Mouse (Mus musculus) embryonic facial prominence, embryonic 12.5 days (tissue): ENCODE data around the gene Elf1. TPM values are rescaled to one million over a fixed set of nuclear protein-coding genes. Genes with fewer than 3 reads are reported as not detected.

ENCODE experiments used
- ATAC-seq: fragments of 200-750 bp; cut with Nextera tagmentation; 2 replicates; pipeline ENCODE4 v1.8.0; 2017; ENCODE audit not compliant: insufficient number of reproducible peaks, insufficient read depth, low FRiP score, low TSS enrichment
- H3K27ac ChIP-seq: fragments of 300-500 bp; sonication (generic); 2 replicates; pipeline ENCODE4 v1.5.1; 2016; ENCODE audit warnings: mild to moderate bottlenecking
- H3K27me3 ChIP-seq: fragments of 300-500 bp; sonication (generic); 2 replicates; pipeline ENCODE4 v1.6.1; 2016; ENCODE audit warnings: mild to moderate bottlenecking, moderate library complexity
- H3K36me3 ChIP-seq: fragments of 300-500 bp; sonication (generic); 2 replicates; pipeline ENCODE4 v1.6.1; 2016; ENCODE audit warnings: mild to moderate bottlenecking
- H3K4me1 ChIP-seq: fragments of 300-500 bp; sonication (generic); 2 replicates; pipeline ENCODE4 v1.6.1; 2016
- H3K4me2 ChIP-seq: fragments of 300-500 bp; sonication (generic); replicated peaks from 2 replicates; pipeline ENCODE4 v1.6.1; 2016; ENCODE audit warnings: mild to moderate bottlenecking, moderate library complexity
- H3K4me3 ChIP-seq: fragments of 300-500 bp; sonication (generic); 2 replicates; pipeline ENCODE4 v1.5.1; 2016; ENCODE audit warnings: mild to moderate bottlenecking
- H3K9ac ChIP-seq: fragments of 300-500 bp; sonication (generic); 2 replicates; pipeline ENCODE4 v1.6.1; 2016; ENCODE audit warnings: mild to moderate bottlenecking, moderate library complexity
- H3K9me3 ChIP-seq: fragments of 300-500 bp; sonication (generic); 2 replicates; pipeline ENCODE4 v1.6.1; 2016; ENCODE audit warnings: mild to moderate bottlenecking, moderate library complexity
- WGBS: fragments of 180-500 bp; shearing (Covaris S2); methylation state at CpG from one replicate; pipeline ENCODE4 v1.1.7; 2016; 5-methylcytosine and 5-hydroxymethylcytosine counted together
- polyA plus RNA-seq: library from polyadenylated mRNA; unstranded; fragments of >200 nt; fragmentation: Nextera tagmentation; extraction: Ambion mirVana; gene quantifications from 2 replicates; pipeline ENCODE4 v1.2.1, GENCODE M21; 2016

Gene Elf1
- polyA plus RNA-seq, 1 experiment from 2014 or later: 12.4 TPM

DNA sequence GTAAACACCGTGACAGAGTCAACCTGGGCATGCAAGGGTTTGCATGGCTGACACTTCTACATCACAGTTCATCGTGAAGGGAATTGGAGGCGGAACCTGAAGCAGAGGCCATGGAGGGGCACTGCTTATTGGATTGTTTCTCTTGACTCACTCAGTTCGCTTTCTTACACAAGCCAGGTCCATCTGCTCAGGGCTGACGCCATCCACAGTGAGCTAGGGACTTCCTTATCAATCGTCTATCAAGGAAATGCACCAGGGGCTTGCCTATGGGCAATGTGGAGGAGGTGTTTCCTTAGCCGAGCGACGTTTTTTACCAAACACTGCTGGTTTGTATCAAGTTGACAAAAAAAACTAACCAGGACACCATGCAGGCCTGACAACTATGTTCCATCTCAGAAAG, 18.3 kb downstream of the Elf1 start:
- H3K4me3 ChIP-seq: no peak overlapping the region
- WGBS: 80% methylated on average over 9 of the region's 9 CpGs
- no peaks in the 10 kb centered on the region for H3K36me3 ChIP-seq
- H3K9me3 ChIP-seq: no peaks in the 10 kb centered on the region
- ATAC-seq: no peak
- no peak overlapping the region for H3K27ac ChIP-seq
- no peaks in the 10 kb centered on the region for H3K27me3 ChIP-seq
- H3K4me1 ChIP-seq: no peaks in the 10 kb centered on the region
- H3K9ac ChIP-seq: no peak overlapping the region
- no peak overlapping the region for H3K4me2 ChIP-seq

DNA sequence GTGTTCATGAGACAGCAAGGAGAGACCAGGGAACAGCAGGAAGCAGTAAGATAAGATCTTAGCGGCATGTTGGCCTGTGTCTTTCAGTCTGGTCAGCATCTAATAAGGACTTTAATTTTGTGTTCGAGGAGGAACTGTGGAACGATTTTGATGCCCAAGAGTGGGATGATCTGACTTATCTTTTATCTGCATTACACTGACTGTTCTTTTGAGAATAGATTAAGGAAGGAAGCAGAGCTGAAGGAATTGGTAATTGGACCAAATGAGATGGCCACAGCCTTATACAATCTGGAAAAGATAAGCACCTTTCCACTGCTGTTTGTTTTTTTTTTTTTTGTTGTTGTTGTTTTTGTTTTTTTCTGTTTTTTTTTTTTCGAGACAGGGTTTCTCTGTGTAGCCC, 19.8 kb downstream of the Elf1 start:
- no peak overlapping the region for H3K4me2 ChIP-seq
- no peak overlapping the region for H3K9ac ChIP-seq
- no peak overlapping the region for H3K27ac ChIP-seq
- no peaks in the 10 kb centered on the region for H3K27me3 ChIP-seq
- no peaks in the 10 kb centered on the region for H3K9me3 ChIP-seq
- H3K4me1 ChIP-seq: no peaks in the 10 kb centered on the region
- WGBS: 68% methylated on average over 4 of the region's 4 CpGs
- H3K36me3 ChIP-seq: no peaks in the 10 kb centered on the region
- no peak for ATAC-seq
- H3K4me3 ChIP-seq: no peak overlapping the region

DNA sequence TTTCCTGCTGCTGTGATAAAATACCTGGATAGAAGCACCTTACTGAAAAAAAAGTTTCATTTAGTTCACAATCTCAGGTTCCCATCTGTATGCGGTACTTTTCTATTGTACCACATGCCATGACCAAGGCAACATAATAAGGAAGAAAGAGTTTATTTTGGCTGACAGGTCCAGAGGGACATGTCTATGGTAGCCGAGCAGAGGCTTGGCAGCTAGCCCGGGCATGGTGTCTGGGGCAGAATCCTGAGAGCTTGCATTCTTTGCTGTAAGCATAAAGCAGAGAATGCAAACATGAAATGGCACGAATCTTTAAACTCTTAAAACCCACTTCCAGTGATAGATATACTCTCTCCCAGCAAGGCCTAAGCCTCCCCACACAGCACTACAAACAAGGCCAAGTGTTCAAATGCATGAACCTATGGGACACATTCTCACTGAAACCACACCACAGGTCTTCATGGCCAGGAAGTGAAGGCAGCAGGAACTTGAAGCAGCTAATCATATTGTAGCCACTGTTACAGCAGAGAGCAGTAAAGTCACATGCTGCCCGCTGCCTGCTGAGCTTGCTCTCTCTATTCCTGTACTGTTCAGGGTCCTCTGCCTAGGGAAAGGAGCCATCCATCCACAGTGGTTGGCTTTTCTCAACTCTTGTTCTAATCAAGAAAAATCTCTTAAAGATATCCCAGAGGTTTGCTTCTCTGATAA, 22.5 kb downstream of the Elf1 start:
- no peaks in the 10 kb centered on the region for H3K4me1 ChIP-seq
- H3K27me3 ChIP-seq: no peaks in the 10 kb centered on the region
- no peaks in the 10 kb centered on the region for H3K9me3 ChIP-seq
- no peaks in the 10 kb centered on the region for H3K36me3 ChIP-seq
- H3K27ac ChIP-seq: no peak overlapping the region
- ATAC-seq: no peak
- no peak overlapping the region for H3K4me3 ChIP-seq
- H3K9ac ChIP-seq: no peak overlapping the region
- no peak overlapping the region for H3K4me2 ChIP-seq
- 66% methylated on average over 5 of the region's 5 CpGs for WGBS

DNA sequence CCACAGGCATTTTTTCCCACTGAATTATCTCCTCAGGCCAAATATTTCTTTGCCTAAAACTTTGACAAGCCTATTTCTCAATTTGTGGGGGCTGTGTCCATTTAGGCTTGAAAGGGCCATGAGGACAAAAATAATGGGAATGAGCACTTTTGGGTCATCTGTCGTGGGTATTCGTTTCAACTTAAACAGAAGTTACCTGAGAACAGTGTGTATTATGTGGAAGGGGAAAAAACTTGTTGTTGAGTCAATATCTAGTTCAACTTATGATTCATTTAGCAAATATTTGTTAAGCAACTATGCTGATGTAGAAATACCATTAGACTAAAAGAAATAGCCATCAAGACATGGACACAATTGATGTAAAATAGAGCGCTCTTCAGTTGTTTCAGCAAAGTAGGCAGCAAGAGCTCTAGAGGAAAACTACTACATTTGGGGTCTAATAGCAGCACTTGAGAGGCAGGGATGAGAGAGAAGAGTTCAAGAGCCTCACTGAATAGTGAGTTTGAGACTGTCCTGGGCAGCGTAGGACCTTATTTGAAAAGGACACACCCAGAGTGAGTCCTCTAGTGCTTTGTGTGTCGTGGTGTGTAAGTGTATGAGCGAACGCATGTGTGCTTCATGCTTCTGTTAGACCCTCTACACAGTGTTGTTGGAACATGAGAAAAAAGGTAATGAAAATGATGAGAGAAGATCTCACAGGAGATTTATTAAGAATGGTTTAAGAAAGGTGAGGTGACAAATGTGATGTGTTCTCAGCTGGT, 23.4 kb downstream of the Elf1 start:
- 95% methylated on average over 7 of the region's 7 CpGs for WGBS
- Histone ChIP-seq H3K4me3 (no peak overlapping the region), H3K36me3 (no peaks in the 10 kb centered on the region), H3K4me1 (no peaks in the 10 kb centered on the region), H3K9ac (no peak overlapping the region), H3K9me3 (no peaks in the 10 kb centered on the region), H3K4me2 (no peak overlapping the region), H3K27me3 (no peaks in the 10 kb centered on the region), H3K27ac (no peak overlapping the region)
- ATAC-seq: no peak

- ATAC-seq: no peak
- Histone ChIP-seq H3K9ac (no peak overlapping the region), H3K36me3 (no peaks in the 10 kb centered on the region), H3K4me3 (no peak overlapping the region), H3K4me2 (no peak overlapping the region), H3K9me3 (no peaks in the 10 kb centered on the region), H3K27ac (no peak overlapping the region), H3K27me3 (no peaks in the 10 kb centered on the region), H3K4me1 (no peaks in the 10 kb centered on the region)
- 60% methylated on average over 9 of the region's 9 CpGs for WGBS
Observed at GRCm38 (mm10) chr14:79506207-79506606, 25.2 kb downstream of the Elf1 start.

DNA sequence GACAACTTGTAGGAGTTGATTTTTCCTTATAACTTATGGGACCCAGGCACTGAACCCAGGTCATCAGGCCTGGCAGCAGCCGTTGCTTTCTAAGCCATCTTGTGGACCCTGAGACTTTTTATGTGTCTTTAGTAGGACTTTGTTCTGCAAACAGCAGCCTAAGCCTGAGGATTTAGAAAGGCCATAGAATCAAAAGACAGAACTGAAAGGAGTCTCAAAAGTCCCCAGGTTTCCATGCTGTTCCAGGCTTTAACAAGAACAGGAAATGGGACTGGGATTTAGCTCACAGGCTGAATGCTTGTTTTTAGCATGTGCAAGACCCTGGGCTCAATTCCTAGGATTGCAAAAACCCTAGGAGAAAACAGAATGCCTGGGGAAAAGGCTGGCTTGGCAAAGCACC, 26.9 kb downstream of the Elf1 start:
- Histone ChIP-seq H3K4me2 (no peak overlapping the region), H3K4me3 (no peak overlapping the region), H3K9ac (no peak overlapping the region), H3K4me1 (no peaks in the 10 kb centered on the region), H3K36me3 (no peaks in the 10 kb centered on the region), H3K27ac (no peak overlapping the region), H3K9me3 (no peaks in the 10 kb centered on the region), H3K27me3 (no peaks in the 10 kb centered on the region)
- no peak for ATAC-seq
- 57% methylated on average over 1 of the region's 1 CpGs for WGBS

DNA sequence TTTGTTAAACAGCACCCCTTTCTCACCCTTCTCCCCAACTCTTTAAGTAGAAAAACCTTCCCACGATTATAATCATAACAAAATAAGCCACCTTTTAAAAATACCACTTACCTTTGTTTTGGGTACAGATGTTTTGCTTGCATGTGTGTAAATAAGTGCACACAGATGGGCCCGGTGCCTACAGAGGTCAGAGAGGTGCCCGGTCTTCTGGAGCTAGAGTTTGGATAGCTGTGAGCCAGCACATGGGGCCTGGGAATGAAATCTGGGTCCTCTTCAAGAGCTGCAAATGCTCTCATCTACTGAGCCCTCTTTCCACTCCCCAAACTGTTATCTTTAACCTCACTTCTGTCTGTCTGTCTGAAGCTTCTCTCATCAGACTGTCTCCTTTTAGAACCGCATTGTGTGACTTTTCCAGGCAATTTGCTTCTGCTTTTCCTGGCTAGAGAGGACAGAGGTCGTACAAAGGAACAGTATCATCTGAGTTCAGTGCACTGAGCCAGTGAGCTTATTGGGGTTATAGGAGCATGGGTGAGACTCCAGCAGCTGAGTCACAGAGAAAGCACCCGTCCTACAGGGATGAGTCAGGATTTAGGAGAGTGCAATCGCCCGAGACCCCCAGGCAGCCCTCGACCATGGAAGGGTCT, 27.8 kb downstream of the Elf1 start:
- Histone ChIP-seq H3K4me3 (no peak overlapping the region), H3K4me1 (no peaks in the 10 kb centered on the region), H3K27ac (no peak overlapping the region), H3K9ac (no peak overlapping the region), H3K27me3 (no peaks in the 10 kb centered on the region), H3K36me3 (no peaks in the 10 kb centered on the region), H3K9me3 (no peaks in the 10 kb centered on the region), H3K4me2 (no peak overlapping the region)
- 70% methylated on average over 9 of the region's 9 CpGs for WGBS
- no peak for ATAC-seq

DNA sequence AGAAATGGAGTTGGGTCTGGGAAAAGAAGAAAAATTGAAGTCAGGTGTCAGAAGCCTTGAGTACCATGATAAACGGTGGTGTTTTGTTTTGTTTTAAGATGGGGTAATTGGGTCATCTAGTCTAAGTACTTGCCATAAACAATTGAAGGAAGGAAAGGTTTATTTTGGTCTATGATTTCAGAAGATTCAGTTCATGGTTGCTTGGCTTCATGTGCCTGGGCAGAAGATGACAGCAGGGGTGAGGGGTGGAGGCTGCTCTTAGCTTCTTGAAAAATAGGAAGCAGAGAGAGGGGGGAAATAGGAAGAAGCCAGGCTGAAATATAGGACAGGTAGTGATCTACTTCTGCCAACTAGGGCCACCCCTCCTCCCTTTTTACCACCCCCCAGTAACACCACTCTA, 30.5 kb downstream of the Elf1 start:
- Histone ChIP-seq H3K9me3 (no peaks in the 10 kb centered on the region), H3K9ac (no peak overlapping the region), H3K27ac (no peak overlapping the region), H3K4me3 (no peak overlapping the region), H3K36me3 (no peaks in the 10 kb centered on the region), H3K27me3 (no peaks in the 10 kb centered on the region), H3K4me1 (no peaks in the 10 kb centered on the region), H3K4me2 (no peak overlapping the region)
- ATAC-seq: no peak
- WGBS: 54% methylated on average over 1 of the region's 1 CpGs

- ATAC-seq: no peak
Observed at GRCm38 (mm10) chr14:79513951-79514350, 33.0 kb downstream of the Elf1 start.

DNA sequence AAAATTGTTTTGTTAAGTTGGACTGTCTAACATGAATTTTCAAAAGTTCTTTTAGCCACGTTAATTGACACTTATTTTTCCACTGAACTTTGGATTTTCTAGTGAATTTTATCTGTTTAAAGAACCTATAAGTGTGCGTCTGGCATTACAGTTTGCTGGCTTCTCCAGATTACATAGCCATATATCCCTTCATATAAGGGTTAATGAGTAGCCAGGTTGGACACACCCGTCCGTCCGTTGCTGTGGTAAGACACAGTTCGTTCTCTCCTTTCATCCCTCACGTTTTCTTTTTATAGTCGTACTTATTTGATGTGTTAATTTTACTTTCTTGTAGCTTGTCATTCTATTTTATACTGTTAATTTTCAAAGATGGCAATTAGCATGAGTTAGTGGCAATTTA, 34.1 kb downstream of the Elf1 start:
- WGBS: 89% methylated on average over 8 of the region's 8 CpGs
- no peak overlapping the region for H3K9ac ChIP-seq
- H3K36me3 ChIP-seq: no peaks in the 10 kb centered on the region
- H3K9me3 ChIP-seq: no peaks in the 10 kb centered on the region
- H3K4me3 ChIP-seq: no peak overlapping the region
- H3K4me1 ChIP-seq: no peaks in the 10 kb centered on the region
- H3K27ac ChIP-seq: no peak overlapping the region
- H3K27me3 ChIP-seq: no peaks in the 10 kb centered on the region
- no peak overlapping the region for H3K4me2 ChIP-seq
- ATAC-seq: no peak

More at GRCm38 (mm10) chr14:79513951-79514350, 33.0 kb downstream of the Elf1 start:
- Histone ChIP-seq H3K27me3 (no peaks in the 10 kb centered on the region), H3K4me3 (no peak overlapping the region), H3K4me1 (no peaks in the 10 kb centered on the region), H3K4me2 (no peak overlapping the region), H3K9ac (no peak overlapping the region), H3K9me3 (no peaks in the 10 kb centered on the region), H3K27ac (no peak overlapping the region), H3K36me3 (no peaks in the 10 kb centered on the region)
- 81% methylated on average over 2 of the region's 2 CpGs for WGBS

GRCm38 (mm10) chr14:79515511-79516242, 34.7 kb downstream of the Elf1 start:
- H3K9me3 ChIP-seq: no peaks in the 10 kb centered on the region
- no peak overlapping the region for H3K27ac ChIP-seq
- H3K36me3 ChIP-seq: no peaks in the 10 kb centered on the region
- WGBS: 69% methylated on average over 8 of the region's 8 CpGs
- no peak overlapping the region for H3K9ac ChIP-seq
- H3K27me3 ChIP-seq: no peaks in the 10 kb centered on the region
- H3K4me2 ChIP-seq: no peak overlapping the region
- no peak for ATAC-seq
- no peaks in the 10 kb centered on the region for H3K4me1 ChIP-seq
- no peak overlapping the region for H3K4me3 ChIP-seq
